Mouse (Mus musculus): ENCODE measurements around the gene Mapkapk3. TPM values are rescaled to one million over a fixed set of nuclear protein-coding genes. Genes with fewer than 3 reads are reported as not detected.
A peak's percentile ranks its signal among the peaks of the same experiment; 100 is the strongest.

The Mapkapk3 gene
- total RNA-seq, 2 experiments from 2014 or later, result 105 to 174 TPM

GRCm38 (mm10) chr9:107295616-107296015 lies 5.9 kb upstream of the Mapkapk3 start:
- no peak for ATAC-seq (ENCODE audit: poor library complexity, severe bottlenecking)

GRCm38 (mm10) chr9:107294249-107294648 lies 4.6 kb upstream of the Mapkapk3 start:
- ATAC-seq (ENCODE audit: poor library complexity, severe bottlenecking), result peak; percentile 31

GRCm38 (mm10) chr9:107290897-107291296 lies 1.2 kb upstream of the Mapkapk3 start:
- ATAC-seq (ENCODE audit: poor library complexity, severe bottlenecking), result peak; percentile 33

- peak; percentile 54 for ATAC-seq (ENCODE audit: poor library complexity, severe bottlenecking)
Measured at GRCm38 (mm10) chr9:107288711-107289110, 966 bp downstream of the Mapkapk3 start.

GRCm38 (mm10) chr9:107288105-107288650 lies 1.5 kb downstream of the Mapkapk3 start:
- no peak for ATAC-seq (ENCODE audit: poor library complexity, severe bottlenecking)

- peak; percentile 38 for ATAC-seq (ENCODE audit: poor library complexity, severe bottlenecking)
Measured at GRCm38 (mm10) chr9:107287294-107287693, 2.4 kb downstream of the Mapkapk3 start.

GRCm38 (mm10) chr9:107285009-107285408 lies 4.7 kb downstream of the Mapkapk3 start:
- ATAC-seq (ENCODE audit: poor library complexity, severe bottlenecking), result peak; percentile 21

- ATAC-seq (ENCODE audit: poor library complexity, severe bottlenecking), result peak; percentile 23
Measured at GRCm38 (mm10) chr9:107282951-107283350, 6.7 kb downstream of the Mapkapk3 start.

- ATAC-seq (ENCODE audit: poor library complexity, severe bottlenecking), result no peak
Measured at GRCm38 (mm10) chr9:107281241-107281987, 8.3 kb downstream of the Mapkapk3 start.

- peak; percentile 71 for ATAC-seq (ENCODE audit: poor library complexity, severe bottlenecking)
Measured at GRCm38 (mm10) chr9:107280322-107281027, 9.2 kb downstream of the Mapkapk3 start.

- peak; percentile 26 for ATAC-seq (ENCODE audit: poor library complexity, severe bottlenecking)
Measured at GRCm38 (mm10) chr9:107279378-107280321, 10.0 kb downstream of the Mapkapk3 start.

GRCm38 (mm10) chr9:107278527-107279377 lies 10.9 kb downstream of the Mapkapk3 start:
- no peak for ATAC-seq (ENCODE audit: poor library complexity, severe bottlenecking)

GRCm38 (mm10) chr9:107278126-107278525 lies 11.6 kb downstream of the Mapkapk3 start:
- ATAC-seq (ENCODE audit: poor library complexity, severe bottlenecking), result no peak

- no peak for ATAC-seq (ENCODE audit: poor library complexity, severe bottlenecking)
Measured at GRCm38 (mm10) chr9:107277603-107278002, 12.1 kb downstream of the Mapkapk3 start.

GRCm38 (mm10) chr9:107275710-107276109 lies 14.0 kb downstream of the Mapkapk3 start:
- ATAC-seq (ENCODE audit: poor library complexity, severe bottlenecking), result no peak

GRCm38 (mm10) chr9:107274751-107275150 lies 14.9 kb downstream of the Mapkapk3 start:
- no peak for ATAC-seq (ENCODE audit: poor library complexity, severe bottlenecking)

- ATAC-seq (ENCODE audit: poor library complexity, severe bottlenecking), result peak; percentile 81
Measured at GRCm38 (mm10) chr9:107273184-107273583, 16.5 kb downstream of the Mapkapk3 start.

GRCm38 (mm10) chr9:107272284-107272683 lies 17.4 kb downstream of the Mapkapk3 start:
- ATAC-seq (ENCODE audit: poor library complexity, severe bottlenecking), result no peak

- ATAC-seq (ENCODE audit: poor library complexity, severe bottlenecking), result 0 out of 2 replicates have a peak, but pooled peaks have one; percentile 28
Measured at GRCm38 (mm10) chr9:107271177-107271938, 18.3 kb downstream of the Mapkapk3 start.

Data from megakaryocyte, adult 5-6 weeks (primary cell).